Mouse (Mus musculus) CD4-positive, CD25-positive, alpha-beta regulatory T cell, adult 4 months (primary cell): ENCODE measurements around the gene Gm42878. TPM values are rescaled to one million over a fixed set of nuclear protein-coding genes. Genes with fewer than 3 reads are reported as not detected.

Experiments used
- ATAC-seq: one replicate; pipeline ENCODE4 v1.8.0; 2017
- polyA plus RNA-seq, 2 experiments: library from polyadenylated mRNA; unstranded; fragments of 100-300 nt; shearing (Covaris generic); gene quantifications; one replicate each; pipeline ENCODE4 v1.2.1; 2017

The Gm42878 gene
- not detected for polyA plus RNA-seq

DNA sequence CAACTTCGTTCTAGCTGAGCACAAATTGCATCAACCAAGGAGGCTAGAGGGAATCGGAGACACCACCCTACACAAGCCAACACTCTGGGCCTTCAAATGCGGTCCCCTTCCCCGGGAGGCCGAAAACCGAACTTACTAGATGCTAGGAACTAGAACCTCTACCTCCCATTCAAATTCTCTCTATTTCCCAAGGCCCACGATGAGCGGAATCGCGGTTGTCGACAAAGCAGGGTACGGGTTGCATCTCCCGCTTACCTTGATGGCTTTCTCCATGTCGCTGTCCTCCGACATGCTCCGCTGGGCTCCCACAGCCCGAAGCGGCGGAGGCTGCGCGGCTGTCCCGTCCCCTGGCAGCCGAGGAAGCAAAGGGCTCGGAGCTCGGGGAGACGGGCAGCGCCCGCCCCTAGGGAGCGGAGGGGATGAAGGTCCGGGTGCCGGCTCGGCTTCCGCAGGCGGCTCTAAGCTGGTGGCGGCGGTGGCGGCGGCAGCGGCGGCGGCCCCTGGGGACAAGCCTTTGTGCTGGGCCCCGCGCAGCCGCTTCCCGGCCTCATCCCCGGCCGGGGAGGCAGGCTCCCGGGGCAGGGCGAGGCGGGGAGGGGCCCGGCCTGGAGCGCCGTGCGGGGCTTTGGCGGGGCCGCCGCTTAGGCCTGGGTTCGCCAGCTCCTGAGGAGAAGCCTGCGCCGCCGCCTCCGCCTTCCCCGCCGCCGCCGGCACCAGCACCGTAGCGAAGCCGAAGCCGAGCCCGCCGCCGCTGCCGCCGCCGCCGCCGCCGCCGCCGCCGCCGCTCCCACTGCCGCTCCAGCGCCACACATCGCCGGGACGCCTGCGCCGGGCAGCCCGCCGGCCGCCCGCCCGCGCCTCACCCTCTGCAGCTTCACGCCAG is at the start of gene Gm42878, which contains the start of gene Adam1a:
Gene Gm42878 (minus strand): TSS at position 573 of the 883 bp plus-strand sequence.
Gene Adam1a (minus strand): TSS at position 573 of the 883 bp plus-strand sequence.
- peak; percentile 46 for ATAC-seq

DNA sequence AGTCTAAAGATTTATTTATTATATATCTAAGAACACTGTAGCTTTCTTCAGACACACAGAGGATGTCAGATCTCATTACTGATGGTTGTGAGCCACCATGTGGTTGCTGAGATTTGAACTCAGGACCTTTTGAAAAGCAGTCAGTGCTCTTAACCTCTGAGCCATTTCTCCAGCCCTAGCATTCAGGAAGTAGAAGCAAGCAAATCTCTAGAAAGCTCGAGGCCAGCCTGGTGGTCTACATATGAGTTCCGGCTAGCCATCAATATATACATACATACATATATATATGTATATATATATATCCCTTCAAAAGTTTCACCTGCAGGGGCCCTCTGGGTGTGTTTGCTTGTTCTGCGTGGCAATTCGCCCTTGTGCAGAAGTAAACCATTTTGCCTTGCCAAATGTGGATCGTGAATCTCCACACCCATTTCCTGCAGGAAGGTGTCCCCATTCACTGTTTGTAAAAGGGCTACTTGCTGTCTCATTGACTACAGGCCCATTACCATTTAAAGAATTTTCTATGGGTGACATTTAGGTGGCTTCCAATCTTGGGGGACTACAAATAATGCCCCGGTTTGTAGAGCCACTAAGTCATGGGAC is 49.5 kb upstream of the Gm42878 start:
- ATAC-seq: no peak

DNA sequence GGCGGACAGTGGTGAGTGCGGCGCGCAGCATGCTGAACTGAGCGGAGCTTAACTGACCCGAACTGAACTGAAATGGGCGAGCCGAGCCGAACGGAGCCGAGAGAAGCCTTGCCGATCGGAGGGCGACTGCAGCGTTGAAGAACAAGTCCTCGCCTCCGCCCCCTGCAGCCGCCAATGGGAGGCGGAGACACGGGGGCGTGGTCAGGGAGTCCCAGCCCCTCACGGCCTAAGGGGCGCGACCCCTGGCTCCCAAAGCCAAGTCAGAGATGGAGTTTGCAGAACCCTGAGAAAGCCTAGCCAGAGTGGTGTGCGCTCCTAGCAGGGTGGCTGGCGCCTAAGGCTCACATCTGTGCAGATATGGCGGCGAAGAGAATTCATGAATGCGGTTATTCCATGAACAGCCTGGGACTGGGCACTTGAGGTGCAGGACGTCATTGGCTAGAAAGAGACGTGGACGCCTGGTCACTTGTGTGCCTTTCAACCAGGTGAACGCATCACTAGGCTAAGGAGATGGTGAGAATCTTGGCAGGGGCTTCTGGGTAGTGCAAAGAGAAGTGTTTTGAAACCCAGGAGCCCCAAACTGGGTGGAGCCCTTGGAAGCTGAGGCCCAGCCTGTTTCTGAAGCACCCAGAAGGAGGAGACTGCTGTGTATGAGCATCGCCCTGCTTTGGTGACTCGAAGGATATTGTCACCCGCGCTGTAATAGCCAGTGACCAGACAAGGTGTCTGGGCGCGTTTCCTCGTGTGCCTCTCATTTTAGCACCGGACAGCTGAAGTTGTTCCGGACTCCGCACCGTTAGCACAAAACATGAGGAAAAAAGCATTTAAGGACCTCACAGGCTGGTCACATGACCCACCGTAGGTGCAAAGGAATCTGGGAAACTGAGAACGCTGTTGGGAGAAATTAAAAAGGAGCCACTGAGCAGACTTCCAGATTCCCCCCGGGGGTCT is 48.4 kb upstream of the Gm42878 start, which contains the start of gene Aldh2:
Gene Aldh2 (minus strand): TSS at position 374 of the 951 bp plus-strand sequence.
- ATAC-seq: peak; percentile 87

DNA sequence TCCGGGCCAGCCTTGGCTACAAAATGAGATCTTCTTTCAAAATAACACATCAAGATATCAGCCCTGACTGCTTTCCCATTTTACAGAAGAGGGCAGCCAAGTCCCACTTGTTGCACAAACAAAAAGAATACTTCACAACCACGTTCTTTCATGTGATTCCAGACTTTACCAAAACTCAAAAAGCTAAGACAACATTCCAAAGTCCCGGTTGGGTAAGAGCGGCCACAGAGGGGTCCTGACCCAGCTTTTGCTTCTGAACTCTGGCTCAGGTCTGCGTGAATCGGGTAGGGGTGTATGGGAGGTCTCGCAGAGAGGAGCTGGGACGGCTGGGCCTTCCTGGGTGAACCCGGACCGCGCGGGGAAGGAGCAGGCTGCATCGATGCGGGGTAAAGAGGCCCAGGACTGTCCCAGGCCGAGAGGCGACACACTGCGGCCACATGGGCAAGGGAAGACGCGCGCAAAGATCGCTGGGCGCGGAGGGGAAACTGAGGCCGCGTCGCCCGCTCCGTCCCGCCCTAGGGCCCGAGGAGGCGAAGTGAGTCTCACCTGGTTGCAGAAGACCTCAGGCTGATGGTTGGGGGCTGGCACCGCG is 47.6 kb upstream of the Gm42878 start:
- peak; percentile 19 for ATAC-seq

DNA sequence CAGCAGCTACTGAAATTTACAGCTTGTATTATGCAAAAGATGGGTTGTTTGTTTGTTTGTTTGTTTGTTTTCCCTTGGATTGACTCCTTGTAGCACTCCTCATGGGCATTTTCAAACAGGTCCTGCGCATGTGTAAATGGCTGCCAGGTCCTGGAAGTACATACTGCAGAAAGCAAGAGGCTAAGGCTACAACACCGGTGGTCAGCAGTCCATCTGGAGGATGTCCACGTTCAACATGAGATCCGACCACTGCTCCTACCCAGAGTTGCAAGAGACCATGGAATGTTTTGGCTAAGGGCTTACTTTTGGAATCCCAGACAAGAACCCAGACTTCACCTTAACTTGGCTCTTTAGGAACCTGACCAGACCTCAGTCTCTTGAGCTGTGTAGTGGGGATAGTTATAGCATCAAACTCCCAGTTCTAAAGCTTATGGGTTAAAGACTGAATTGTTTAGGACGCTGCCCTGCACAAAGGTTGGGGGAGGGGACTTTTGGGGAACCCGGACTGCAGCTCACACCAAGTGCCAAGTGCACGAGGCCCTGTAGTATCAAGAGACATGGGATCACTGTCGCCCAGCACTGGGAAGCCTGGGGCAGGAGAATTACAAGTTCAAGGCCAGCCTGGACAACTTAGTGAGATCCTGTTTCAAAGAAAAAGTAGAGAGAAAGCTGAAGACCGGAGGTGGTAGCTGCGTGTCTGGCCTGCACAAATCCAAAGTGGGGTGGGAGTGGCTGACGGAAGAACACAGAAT is 47.0 kb upstream of the Gm42878 start:
- ATAC-seq: no peak

DNA sequence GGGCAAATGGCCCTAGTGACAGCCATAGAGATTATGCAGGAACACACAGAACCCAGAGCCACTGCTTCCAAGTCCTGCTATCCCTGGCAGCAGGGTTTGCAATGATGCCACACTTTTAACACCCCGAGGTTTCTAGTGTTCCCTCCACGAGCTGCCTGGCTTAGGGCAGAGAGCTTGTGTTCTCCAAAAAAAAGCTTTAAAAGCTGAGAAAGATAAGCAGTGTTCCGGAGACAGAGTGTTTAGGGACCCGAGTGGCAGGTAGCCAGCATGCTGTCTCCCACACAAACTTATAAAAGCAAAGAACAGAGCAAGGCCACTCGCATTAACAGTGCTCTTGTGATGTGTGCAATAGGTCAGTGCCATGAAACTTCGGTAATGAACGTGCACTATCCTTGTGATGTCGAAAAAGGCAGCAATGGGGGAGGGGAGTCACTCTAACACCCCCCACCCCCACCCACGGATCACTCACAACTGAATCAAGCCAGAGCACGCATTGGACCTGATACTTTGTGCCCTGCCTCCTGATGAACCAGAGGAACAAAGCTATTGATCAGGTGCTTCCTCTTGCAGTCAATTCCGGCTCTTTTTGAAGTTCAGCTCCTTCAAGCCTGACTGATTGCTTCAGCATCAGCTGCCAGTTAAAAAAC is 46.3 kb upstream of the Gm42878 start:
- no peak for ATAC-seq

DNA sequence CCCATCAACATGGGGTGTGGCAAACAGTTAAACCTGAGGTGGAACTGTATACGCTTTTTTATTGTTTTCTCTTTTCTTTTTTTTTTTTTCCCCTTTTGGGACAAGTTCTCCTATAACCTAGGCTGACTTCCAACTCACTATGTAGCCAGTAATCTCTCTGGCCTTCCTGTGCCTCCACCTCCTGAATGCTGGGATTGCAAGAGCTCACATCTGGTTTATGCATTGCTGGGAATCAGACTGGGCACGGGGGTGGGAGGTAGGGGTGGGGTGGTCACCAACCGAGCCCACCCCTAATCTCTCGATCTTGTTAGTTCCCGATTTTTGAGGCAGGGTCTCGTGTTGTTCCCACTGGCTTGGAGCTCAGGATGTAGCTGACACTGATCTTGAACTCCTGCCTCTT is 44.6 kb upstream of the Gm42878 start:
- no peak for ATAC-seq

DNA sequence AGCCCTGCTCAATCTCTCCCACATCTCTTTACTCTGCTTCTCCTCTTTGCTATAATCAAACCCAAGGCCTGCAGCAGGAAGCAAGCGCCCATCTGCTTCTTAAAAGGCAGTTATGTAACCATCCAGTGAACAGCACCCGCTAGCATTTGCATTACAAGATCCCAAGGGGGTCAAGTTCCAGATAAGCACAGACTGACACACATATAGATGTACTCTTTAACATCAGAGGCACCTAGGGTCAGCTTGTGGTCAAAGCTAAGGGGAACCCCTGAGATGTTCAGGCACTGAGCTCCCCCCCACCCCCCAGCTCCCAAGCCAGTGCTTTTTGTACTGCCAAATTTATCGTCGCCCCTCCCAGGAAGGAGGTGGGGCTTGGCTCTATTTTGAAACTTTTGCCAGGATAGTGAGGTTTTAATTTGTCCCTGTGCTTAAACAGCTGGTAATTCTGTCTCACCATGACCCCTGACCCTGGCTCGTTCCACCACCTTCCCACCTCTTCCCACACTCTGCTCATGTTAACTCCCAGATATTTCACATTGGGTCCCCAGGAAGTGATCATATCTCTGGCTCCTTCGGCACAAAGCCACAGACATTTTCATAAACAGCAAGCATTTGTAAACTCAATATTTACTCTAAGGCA is 41.2 kb upstream of the Gm42878 start:
- ATAC-seq: peak; percentile 43

DNA sequence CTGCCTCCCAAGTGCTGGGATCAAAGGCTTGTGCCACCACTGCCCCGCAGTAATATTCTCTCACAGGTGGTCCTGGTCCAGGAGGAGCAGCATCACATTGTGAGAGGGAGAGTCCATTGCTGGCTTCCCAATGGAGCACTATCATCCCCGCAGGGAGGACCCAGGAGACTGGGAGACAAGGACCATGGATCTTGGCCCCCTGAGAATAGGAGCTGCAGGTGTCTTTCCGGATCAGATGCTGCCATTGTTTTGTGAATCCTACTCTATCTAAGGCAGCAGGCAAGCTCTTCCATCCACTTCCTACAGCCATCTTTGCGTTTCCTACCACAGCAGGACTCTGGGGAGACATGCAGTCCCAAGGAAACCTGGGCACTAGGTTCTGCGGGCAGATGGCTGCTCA is 40.4 kb upstream of the Gm42878 start:
- no peak for ATAC-seq

DNA sequence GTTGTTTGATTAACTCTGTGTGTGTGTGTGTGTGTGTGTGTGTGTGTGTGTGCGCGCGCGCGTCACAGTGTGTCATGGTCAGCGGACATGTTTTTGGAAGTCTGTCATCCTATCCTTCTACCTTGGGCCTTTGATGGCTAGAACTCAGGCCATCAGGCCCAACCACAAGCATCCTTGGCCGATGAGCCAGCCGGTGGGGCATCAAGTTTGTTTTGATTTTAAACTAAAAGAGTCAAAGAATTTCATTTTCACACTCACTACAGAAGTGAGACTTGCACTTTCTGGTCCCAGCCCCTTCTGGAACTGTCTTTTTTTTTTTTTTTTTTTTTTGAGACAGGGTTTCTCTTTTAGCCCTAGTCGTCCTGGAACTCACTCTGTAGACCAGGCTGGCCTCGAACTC is 39.7 kb upstream of the Gm42878 start:
- ATAC-seq: no peak

DNA sequence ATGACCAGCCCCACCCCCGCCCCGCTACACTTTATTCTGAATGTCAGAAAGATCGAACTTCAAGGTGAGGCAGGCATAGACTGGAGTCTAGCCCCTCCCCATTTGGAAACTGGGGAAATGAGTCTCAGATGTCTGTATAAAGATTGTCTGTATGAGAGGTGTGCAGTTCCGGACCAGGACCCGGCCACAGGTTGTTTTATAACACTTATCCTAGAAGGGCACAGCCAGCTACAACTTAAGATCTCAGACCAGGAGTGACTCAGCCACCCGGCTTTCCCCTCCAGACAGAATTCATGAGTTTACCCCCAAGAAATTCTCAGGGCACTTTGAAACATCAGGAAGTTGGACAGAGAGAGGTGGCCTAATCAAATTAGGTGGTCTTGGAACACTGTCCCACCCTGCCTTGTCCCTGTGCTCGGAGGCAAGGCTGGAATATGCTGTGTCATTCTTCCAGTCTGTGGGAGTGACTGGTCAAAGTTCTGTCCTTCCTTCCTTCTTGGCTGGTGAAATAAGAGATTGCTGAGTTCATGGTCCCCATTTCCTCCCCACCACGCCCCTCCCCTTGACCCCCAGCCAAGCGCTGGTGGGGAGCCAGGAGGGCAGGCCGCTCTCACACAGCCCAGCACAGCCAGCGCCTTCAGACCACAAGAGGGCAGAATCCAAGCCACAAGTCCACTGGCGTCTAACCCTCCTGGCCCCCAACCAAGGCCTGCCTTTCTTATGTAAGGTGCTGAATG is 38.7 kb upstream of the Gm42878 start:
- no peak for ATAC-seq

DNA sequence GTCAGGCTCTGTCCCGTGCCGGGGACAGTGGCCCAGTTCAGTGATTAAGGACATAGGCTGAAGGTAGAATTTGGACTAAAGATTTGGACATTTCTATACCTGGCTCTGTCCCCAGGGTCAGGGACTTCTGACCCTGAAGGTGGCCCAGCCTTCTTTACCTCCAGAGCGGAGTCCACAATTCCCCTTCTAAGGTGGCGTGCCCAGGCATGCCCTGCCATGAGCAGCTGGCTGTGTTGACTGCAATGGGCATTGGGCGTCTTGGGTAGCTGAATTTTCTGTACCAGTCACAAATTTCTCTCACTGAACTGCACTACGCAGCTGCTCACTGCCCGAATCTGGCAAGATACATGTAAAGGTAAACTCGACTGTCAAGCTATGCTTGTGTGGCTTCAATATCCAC is 36.7 kb upstream of the Gm42878 start:
- no peak for ATAC-seq

DNA sequence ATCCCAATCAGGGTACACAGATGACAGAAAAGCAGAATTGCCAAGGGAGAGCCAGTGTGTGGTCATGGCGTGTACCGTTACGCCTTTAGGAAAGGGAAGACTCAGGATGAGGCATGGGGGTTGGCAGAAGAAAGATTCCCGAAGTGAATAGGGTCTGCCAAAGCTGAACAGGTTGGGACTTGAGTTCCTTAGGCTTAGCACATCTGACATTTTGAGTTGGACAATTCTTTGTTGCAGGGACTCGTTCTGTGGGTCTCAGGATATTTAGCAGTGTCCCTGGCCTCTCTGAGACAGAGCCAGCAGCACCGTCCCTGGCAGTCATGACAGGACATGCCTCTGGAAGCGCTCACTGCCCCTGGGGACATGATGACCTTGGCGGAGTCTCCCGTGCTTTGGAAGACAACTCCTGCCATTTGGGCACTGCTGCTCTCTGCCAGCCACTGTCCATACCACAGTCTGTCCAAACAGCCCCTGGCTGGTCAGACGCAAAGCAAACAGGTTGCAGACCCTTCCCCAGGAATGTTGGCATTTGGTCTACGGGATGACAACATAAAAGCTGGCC is 31.7 kb upstream of the Gm42878 start:
- no peak for ATAC-seq

DNA sequence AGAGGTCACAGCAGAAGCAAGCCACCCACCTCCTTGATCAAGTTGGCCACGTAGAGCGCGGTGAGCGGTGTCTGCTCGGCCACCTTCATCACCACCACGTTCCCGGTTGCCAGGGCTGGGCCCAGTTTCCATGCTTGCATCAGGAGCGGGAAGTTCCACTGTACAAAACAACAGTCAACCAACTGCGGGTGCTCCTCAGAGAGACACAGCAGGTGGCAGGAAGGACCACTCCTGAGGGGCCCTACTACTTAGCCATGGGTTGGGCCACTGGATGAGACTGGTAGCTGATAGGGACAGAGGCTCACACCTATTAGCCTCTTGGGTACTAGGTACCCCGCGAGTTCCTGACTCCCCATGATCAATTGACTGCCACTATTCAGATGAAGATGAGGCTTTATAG is 30.6 kb upstream of the Gm42878 start:
- ATAC-seq: no peak

DNA sequence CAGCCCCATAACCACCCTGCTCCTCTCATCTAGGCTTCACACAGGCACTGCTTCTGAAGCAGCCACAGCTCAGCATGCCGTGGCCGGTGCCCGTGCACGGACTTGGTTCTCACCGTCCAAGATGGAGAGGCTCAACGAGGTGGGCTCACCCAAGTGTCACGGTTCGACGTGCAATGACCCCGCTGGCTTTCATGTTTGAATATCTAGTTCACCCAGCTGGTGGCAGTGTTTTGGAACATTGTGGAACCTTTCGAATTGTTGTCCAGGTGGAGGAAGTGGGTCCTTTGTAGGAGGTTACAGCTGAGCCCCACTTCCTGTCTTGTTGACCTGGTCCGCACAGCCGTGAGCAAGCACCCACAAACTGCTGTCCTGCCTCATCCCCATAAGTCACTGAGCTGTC is 28.9 kb upstream of the Gm42878 start:
- ATAC-seq: no peak

DNA sequence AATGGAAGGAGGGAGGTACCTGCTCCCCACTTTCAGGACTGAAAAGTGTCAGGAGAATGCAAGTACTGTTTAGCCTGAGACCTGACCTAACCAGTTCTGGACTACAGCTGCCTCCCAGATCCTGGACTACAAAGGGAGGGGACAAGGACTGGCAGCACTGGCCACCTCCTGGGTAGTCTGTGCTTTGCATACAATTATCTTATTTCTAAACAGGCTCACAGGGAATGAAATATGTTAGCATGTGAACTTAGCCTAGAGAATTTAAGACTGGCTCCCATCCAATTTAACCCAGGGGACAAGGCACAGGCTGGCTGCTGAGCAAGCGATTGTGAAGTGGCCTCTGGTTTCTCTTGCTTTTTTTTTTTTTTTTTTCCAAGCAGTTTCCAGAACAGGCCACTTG is 25.5 kb upstream of the Gm42878 start:
- ATAC-seq: no peak

DNA sequence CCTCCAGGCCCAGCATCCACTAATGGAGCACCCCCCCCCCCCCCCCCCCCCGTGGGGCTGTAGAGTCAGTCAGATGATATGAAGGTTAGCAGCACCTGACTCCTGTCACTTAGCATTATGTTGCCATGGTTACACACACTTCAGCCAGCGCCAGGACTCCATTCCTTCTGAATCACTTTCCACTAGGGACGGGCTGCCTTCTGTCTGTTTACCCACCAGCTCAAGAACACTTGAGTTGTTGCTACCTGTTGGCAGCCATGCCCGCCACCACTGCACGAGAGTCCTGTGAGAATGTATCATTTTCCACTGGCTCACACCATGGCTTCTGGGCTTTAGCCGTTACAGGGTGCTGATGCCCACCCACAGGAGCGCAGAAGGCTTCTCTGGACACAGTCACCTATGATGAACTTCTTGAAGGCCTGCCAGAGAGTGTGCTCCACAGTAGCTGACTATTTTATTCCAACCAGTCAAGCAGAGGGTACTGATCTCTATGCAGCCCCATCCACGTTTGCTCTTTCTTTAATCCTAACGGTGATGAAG is 24.7 kb upstream of the Gm42878 start:
- no peak for ATAC-seq

DNA sequence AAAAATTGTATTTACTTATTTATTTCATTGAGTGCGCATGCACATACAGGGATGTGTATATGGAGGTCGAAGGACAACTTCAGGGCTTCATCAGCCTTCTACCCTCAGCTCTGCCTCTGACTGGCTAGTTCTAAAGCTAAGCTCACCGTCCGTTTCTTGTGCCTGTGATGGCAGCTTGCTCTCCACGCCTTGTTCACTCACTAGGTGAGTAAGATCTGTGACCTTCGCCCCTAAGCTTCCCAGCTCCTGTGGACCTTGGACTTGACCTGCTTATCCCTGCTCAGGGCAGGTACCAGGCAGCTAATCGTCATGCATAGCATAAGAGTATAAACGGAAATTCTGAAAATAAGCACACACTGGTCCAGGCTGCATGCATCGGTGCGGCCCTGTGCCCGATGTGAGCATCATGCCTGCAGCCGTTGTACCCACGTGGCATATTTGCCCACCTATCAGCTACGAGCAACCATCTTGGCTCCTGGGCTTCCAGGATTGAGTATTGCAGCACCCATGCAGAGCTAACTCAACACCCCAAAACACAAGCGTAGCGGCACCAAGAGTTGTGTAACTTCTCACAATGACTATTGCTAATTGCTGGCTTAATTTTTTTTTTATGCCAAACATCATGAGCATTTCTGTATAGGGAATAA is 20.9 kb upstream of the Gm42878 start:
- ATAC-seq: no peak

DNA sequence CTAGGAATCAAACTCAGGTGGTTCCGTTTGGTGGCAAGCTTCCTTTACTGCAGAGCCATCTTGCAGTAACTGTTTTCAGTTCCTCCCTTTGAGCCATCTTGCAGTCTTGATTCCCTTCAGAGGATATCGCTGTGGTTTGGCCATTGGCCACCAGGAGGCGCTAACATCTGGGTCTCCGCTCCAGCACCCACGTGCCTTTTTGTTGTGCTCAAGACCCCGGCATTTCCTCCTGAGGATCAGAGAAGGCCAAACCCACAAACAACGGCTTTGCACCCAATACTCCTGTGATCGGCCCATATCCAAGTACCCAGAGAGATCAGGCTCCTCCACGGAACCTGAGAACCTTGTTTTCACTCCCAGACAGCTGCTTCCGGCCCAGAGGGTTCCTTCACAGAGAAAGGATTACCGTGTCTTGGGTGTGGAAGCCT is 19.2 kb upstream of the Gm42878 start:
- peak; percentile 92 for ATAC-seq
